Mouse (Mus musculus): ENCODE data around the gene Rph3al.
A peak's percentile ranks its signal among the peaks of the same experiment; 100 is the strongest.

Gene Rph3al

DNA sequence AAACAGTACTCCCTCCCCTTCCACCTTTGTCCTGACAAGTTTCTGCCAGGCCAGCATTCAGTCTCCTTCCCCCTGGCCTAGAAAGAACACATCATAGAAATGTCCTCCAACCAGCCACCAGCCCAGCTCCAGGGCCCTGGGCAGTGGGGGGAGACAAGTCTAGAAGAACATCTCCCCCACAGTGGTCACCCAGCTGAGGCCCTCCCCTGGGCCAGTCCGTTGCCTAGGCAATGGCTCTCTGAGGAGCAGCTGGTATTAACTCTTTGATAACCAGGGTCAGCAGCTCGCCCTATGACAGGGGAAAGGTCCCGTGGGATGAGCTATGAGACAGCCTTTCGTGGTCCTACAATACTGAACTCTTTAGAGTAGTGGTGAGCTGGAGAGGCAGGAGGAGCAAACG lies 33.7 kb downstream of the Rph3al start:
- DNase-seq: peak; percentile 44

DNA sequence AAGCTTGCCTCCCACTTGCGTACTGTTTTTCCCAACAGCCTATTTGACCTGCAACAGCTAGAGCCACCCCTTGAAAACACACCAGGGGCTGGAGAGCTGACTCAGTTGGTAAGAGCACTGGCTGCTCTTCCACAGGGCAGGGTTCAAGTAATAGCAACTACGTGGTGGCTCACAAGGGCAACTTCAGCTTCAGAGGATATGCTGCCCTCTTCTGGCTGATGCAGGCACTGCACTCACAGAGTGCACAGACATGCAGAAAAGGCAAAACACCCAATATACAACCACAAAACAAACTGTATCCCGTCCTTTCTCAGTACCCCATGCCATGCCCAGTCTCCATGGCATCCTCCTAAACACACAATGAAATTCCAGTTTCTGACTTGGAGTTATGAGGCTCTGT lies 34.7 kb downstream of the Rph3al start:
- peak; percentile 41 for DNase-seq

DNA sequence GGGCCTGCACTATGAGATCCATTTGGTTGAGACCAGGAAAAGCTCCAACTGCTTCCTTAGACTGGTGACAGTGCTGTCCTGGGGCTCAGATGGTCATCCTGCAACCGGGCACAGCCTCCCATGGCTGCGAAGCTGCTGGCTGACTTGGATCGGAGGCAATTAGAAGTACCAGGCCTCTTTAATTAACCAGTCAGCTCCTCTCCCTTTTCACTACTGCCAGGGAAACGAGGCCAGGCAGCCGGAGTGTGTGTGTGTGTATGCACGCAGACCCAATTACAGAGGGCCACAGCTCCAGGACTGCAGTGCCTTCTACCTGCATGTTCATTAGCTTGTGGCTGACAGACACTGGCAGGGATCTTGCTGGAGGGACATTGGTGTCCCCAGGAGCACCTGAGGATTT lies 36.9 kb downstream of the Rph3al start:
- no peak for DNase-seq

DNA sequence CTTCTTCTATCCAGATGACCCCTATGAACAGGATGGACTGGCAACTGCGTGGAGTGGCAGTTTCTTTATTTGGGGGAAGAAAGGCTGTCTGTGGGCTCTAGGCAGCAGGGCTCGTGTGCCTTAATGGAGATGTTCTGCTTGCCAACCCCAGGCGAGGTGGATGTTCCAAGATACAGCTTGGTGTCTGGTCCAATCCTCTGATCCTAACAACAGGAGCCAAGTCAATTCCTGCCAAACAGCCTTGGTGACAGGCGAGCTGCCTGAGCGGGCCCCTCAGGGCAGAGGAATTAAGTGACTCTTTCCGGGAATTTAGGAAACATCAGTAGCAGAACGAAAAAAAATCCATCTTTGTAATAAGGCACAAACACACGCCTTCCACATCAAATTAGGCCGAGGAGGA lies 38.6 kb downstream of the Rph3al start:
- DNase-seq: no peak

DNA sequence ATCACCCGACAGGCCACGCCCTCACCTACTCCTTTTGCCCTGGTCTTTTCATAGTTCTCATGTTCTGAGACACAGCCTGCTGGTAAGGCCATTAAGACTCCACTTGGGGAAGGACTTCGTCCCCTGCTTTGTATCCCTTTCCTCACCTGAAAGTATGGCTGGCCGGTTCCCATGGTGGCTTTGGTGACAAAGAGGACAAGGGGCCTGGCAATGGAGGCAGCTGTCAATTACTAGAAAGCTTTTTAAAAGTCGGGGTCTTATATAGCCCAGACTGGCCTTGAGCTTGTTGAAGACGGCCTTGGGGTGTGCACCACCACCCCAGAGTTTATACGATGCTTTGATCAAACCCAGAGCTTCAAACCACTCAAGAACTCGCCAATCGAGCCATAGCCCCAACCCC lies 39.7 kb downstream of the Rph3al start:
- no peak for DNase-seq

DNA sequence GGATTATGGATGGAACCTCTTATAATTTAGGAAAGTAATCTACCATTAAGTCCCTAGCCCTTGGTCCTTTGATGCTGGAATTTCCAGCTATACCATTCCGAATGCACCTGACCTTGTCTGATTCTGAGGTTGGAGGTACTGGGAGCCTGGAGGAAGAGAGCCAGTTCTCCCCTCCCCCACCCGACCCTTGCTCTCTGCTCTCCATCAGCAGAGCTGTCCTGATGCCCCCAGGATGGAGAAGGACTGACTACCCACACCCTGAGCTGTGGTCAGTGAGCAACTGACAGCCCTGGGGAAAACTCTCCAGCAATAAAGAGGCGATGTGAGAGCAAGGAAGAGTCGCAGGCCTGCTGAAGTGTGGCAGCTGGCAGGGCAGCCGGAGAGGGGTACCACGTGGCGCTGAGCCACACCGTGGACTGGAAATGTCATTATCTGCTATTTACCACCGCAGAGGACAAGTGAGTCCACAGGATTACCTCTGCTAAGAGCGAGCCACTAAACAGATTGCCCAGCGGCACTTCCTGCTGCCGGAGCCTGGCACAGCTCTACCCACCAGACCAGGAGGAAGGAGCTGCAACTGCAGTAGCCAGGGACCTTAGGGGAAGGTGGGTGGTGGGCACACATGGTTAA lies 43.3 kb downstream of the Rph3al start:
- no peak for DNase-seq

DNA sequence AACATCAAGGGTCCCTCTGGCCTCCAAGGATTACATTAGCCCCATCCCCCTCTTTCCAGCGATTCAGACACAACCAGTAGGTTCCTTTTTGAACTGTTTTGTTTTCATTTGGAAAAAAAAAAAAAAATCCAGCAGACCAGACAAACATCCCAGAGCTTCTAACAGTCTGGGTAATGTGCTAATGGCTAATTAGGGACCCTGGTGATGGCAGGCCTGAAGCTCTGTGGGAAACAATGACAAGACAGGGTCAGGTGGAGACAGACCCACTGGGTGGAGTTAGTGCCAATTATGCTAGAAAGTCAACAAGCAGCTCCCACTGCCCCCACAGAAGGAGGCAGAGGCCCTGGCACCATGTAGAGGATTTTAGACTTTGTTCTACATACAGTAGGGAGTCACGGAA lies 44.3 kb downstream of the Rph3al start:
- no peak for DNase-seq

DNA sequence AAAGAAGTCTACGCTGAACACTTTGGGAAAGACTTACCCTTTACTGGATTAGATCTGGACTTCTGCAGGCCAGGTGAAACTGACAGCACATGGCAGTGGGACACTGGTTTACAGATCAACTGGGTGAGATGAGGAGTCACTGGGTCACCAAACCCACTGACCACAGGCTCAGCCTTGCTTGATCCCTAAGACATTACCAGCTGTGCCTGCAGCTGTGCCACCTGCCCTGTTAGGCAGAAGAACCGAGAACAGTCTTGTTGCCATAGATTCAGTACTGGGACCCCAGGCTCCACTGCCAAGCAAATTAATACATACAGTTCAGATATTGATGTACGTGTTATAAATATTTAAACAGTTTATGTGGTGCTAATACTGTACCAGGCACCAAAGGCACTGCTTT lies 50.9 kb downstream of the Rph3al start:
- DNase-seq: no peak

DNA sequence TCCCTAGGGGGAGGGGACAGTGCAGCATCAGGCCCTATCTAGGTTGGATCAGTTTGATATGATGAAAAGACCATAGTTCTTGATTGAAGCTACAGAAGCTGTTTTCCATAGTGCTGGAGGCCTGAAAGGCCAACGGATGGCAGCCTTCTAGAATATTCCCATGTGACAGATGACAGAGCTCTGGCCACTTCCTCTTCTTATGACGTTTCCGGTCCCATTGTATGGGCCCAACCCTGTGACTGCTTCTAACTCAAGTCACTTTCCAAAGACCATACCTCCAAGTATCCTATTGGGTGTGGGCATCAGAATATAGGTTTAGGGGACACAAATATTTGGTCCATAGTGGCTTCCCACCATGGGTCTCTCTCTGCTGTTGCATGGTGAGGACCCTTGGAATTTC lies 57.0 kb downstream of the Rph3al start:
- no peak for DNase-seq

DNA sequence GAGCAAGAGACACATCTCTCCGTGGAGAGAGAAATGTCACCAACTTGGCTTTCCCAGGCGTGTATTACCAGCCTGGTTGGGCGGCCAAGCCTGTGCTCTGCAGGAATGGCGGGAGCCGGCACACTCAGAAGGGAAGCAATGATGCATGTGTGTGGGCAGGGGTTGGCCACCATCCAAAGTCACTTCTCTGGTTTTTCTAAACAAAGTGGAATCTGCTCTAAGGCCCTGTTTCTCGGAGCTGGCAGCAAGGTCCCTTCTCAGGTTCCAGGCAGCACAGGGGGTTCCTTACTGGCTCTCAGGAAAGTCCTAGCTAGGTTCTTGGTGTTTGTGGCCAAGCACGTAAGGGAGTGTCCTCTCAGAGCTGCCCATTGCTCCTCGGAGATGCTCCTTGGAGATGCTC lies 58.2 kb downstream of the Rph3al start:
- DNase-seq: no peak

DNA sequence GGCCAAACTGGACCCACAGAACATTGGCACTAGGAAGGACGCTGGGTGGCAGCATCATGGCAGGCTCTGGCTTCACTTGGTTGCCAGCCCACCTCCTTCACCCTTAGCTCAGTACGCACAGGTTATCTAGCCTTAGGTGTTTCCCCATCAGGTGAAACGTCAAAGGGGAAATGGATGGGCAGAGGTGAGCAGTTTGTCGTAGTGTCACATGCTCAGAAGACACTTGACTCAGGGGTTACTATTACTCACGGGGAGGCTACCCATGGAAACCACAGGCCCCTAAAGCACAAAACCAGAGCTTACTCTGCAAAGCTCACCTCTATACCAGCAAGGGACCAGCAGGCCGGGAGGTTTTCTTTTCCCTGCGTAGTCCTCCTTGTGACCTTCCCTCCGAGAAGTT lies 59.8 kb downstream of the Rph3al start:
- no peak for DNase-seq

DNA sequence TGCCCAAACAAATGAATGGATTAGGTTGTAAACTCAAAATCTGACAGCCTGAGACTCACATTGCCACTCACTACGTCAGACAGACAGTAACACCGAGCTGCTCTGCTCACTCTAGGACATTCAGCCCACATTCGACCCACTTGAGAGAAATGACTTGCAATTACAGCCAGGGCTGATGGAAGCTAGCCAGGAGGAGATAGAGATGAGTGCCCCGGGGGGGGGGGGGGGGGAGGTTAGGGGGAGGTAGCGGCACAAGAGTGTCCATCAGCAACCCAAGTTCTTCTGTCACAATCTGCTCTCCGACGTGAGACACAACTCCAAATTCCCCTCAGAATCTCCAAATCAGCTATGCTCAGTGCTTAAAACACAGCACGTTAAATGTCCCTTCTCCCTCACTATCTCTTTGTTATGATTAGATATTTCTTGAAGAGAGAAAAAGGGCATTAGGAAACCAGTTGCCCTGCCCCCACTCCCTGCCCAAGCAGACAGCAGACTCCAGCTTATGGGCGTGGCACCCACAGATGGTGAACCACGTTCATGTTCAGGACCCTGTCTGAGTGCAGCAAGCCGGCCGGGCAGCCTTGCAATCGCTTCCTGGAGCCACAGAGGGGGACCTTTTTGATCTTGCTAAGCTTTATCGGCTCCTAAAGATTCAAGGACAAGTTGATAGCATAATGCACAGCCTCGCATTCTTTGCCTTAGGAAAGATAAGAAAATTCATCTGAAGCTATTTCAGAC lies 62.0 kb downstream of the Rph3al start:
- DNase-seq: peak; percentile 34

DNA sequence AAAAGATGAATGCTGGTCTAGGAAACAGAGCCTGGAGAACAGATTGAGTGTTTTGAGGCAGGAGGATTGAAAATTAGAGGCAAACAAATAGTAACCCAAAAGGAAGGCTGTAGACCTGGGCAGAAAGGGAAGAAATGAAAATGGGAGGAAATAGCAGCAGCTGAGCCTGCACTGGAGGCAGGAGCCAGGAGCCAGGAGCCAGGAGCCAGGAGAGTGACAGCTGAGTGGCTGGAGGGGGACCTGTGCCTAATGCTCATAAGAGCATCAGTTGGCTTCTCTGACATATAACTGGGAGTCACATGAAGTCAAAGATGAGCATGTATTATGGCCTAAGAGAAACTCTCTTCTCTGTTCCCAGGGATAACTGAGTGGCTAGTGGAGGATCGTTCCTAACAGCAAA lies 66.5 kb downstream of the Rph3al start:
- DNase-seq: no peak

DNA sequence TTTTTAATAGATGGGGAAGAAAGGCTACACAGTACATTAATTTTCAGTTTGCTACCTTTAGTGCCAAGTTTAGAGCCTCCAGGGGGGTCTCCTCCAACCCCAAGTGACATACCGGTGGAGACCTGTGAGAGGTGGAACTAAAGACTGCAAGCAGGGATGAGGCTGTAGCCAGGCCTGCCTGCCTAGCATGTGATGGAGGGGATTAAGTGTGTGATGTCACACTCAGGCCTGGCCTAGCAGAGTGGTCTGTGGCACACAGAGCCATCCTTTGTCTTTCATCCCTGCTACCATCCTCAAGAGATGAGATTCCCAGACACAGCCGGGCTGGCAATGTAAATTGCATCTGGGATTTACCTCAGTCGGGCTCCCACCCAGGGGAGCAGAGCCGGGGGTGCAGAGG lies 67.3 kb downstream of the Rph3al start:
- DNase-seq: no peak

DNA sequence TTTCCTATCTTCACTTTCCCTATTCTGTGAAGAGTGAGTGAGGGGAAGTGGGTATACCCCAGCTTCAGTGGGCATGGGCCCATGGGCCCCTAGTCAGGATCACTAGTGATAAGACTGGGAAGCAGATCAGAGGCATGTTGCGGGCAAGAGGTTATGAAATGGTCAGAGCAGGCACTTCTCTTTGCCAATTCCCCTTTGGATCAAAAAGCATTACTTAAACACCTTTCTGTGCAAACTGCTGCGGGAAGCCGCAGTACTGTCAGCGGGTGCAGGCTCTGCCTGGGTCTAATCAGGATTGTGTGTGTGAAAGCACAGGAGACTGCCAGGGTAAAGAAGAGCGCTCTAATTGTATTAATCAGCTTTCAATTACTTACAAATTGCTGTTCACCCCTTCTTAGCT lies 67.8 kb downstream of the Rph3al start:
- no peak for DNase-seq

DNA sequence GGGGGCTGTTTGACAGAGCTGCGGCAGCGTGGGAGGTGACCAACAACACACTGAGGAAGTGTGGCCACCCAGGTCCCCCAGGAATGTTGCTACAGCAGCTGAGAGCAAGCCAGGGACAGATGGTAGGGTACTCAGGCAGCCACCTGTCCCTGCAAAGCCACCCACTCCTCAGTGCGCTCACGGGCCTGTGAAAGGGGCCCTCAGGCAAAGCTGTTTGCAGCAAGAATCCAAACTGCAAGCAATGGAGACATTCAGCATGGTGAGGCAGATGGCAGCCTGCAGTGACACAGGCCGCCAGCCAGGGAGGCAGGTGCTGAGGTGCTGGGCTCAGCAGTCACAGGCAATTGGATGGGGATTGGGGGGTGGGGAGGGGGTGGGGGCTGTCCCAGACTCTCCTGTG lies 68.3 kb downstream of the Rph3al start:
- DNase-seq: no peak

DNA sequence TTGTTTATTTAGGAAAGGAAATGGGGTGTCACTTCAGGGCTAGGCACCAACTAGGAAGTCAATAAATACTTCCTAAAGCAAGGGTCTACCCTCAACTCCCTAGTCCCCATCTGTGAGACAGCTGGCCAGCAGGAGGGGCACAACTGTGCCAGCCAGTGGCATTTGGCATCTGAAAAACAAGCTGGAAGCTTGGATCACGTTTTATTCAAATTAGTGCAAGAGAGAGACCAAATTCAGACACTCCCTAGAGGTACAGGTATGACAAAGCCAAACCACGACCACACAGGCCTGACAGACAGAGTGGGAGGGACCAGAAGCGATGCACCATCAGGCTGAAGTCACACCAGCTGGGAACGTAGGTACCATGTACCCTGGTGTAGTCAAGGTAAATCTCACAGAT lies 71.4 kb downstream of the Rph3al start:
- no peak for DNase-seq

DNA sequence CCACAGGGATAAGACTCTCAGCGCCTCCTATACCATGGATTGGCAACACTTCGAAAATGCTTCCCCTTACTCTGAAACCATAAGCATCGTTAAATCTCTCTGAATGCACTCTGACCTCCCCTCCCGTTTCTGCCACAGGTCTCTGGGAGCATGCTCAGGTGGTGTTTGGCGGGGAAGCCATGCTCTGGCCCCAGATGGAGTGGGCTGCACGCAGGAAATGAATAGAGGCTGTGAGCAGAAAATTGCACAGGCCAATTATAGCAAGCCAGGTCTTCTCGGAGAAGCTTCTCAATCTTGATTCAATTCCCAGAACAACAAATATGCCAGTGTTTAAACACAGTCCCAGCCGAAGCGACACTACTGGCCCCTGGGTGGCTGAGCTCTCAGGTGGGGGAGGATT lies 72.4 kb downstream of the Rph3al start:
- DNase-seq: no peak

DNA sequence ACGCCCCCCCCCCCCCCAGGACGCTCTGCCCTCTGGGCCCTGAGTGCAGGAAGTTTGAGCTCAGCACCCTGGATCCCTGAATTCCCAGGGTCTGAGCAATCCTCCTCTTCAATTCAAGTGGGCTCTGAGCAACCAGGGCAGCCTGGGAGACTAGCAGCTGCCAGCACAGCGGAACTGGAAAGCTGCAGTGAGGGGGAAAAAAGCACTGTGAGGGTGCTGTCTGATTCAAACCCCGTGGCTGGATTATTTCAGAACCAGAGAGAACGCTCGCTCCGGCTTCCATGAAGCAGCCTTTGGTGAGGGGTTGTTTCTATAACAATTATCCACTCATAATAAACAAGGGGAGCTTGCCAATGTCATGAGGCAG lies 73.0 kb downstream of the Rph3al start:
- DNase-seq: no peak

DNA sequence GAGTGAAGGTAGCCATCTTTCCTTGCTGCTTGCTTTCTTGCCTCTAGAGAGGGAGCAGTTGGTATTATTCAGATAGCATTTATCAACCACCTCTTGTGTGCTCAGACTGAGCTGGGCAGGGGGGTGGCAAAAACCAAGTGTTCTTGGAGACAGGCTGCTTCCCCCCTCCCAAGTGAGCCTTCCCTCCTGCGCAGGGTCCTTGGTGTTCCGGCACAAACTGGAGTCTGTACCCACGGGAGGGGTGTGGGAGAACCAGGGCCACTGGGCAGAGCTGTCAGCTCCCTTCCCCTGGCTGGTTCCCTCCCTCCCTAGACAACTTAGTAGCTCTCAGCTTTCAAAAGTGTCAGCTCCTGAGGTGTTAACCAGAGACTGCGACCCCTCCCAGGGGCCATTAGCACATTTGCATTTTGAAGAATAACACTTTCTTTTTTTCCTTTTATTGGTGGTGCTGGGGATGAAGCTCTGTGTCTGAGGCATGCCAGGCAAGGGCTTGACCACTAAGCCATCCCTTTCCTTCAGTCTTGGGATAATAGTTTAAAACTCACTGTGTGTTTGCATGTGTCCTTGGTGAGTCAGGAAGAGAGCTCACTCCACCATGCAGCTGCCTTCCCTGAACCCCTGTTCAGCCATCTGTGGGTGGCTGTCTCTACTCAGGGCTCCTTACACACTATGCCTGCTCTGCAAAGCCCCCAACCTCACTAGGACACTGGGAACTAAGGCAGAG lies 73.5 kb downstream of the Rph3al start:
- no peak for DNase-seq

DNA sequence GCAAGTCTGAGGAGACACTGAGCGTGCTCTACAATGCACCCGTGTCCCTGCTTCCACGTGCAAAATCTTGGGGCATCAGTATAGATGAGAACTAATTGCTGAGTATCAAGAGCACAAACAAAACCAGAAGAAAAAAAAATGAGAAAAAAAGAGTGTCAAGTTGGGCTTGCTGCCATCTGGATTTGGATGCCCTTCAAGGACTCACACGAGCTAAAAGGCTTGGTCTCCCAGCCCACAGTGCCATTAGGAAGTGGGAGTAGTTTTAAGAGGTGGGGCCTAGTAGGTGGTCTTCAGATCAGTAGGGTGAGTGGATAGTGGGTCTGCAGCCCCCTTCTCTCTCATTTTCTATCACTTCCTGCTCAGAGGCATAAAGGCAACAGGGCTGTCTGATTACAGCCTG lies 75.8 kb downstream of the Rph3al start:
- DNase-seq: no peak

DNA sequence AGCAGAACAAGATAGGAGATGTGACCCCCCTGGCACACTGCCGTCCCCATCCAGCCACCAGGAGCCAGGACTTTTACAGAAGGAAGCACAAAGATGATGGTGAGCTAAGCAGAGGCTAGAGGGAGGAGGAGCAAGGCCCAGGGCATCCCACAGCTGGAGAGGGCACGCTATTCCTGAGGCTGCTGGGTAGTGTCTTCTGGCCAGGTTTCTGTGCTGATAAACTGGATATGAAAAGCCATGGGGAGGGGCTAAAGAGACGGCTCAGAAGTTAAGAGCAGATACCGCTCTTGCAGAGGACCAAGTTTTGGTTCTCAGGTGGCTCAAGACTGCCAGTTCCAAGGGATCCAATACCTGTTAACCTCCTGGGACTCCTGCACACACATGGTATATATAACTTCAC lies 76.6 kb downstream of the Rph3al start:
- DNase-seq: no peak

DNA sequence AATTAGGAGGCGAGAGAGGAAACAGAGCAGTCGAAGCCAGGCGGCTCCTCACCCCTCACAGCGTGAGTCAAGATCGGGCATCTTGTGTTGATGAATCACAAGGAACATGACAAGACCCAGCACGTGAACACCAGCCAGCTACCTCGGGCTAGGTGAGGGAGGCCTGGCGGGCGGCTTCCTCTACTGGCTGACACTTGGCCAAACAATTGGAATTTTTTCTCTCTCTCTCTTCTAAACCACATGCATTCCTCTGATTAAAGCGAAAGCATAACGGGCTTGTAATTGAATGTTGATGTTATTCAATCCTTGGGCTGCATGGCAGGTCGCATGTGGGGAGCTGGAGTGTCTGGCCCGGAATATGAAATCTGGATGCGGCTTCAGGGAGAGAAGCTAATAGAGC lies 77.0 kb downstream of the Rph3al start:
- DNase-seq: no peak

DNA sequence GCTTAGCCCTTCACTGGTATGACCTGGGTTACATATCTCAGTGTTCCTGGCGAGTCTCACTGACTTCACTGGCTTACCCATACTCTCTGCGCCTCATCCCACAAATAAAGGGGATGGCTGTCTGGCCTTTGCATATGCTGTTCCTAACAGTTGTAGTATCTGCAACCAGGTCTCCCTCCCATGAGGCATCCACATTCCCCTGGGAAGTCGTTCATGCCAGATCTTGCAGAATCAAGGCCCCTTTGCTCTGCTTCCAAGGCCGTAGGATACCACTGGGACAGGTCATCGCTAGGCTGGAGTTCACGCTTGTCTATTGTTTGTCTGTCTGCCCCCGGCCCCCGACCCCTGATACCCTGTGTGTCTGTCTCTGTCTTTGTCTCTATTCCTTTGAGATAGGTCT lies 78.8 kb downstream of the Rph3al start:
- no peak for DNase-seq

DNA sequence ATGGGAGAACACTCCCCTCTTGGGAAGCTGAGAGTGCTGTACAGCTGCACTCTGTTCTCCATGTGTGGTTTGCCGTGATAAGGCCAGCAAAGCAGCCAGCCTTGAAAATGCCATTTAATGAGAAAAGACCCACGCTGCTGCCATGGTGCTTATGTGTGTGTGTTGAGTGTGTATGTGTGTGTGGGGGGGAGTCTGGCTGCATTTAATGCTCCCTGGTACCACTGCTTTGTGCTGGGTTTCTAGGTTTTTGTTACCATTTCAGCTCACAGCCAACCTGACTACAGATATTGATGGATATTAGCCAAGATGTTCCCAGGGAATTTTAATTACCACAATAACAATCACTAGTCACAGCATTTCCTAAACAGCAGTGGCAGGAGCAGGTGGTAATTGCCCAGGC lies 79.3 kb downstream of the Rph3al start:
- DNase-seq: no peak

All from embryo, embryonic 11 days (tissue).